Mouse (Mus musculus) kidney, postnatal 0 days (tissue): ENCODE measurements around the gene Phf21b. TPM values are rescaled to one million over a fixed set of nuclear protein-coding genes. Genes with fewer than 3 reads are reported as not detected.

Experiments used
- ATAC-seq: fragments of 200-750 bp; cut with Nextera tagmentation; replicated peaks from 2 replicates; pipeline ENCODE4 v1.8.0; 2017; ENCODE audit warnings: low read depth, moderate number of reproducible peaks, moderate TSS enrichment, moderate library complexity; ENCODE audit not compliant: low FRiP score
- DNase-seq: peaks from one replicate; pipeline ENCODE4 v3.0.0-alpha.2; 2016; ENCODE audit warnings: low spot score
- H3K27ac ChIP-seq: fragments of 300-500 bp; sonication (generic); 2 replicates; pipeline ENCODE4 v1.5.1; 2014; ENCODE audit warnings: mild to moderate bottlenecking
- H3K27me3 ChIP-seq: fragments of 300-500 bp; sonication (generic); 2 replicates; pipeline ENCODE4 v1.6.1; 2014; ENCODE audit warnings: low read length, mixed read lengths; ENCODE audit not compliant: insufficient read depth
- H3K36me3 ChIP-seq: fragments of 300-500 bp; sonication (generic); 2 replicates; pipeline ENCODE4 v1.6.1; 2014; ENCODE audit warnings: low read length, mixed read lengths; ENCODE audit not compliant: insufficient read depth
- H3K4me1 ChIP-seq: fragments of 300-500 bp; sonication (generic); replicated peaks from 2 replicates; pipeline ENCODE4 v1.6.1; 2014; ENCODE audit warnings: antibody characterized with exemption, low read length, mixed read lengths; ENCODE audit not compliant: insufficient read depth
- H3K4me2 ChIP-seq: fragments of 300-500 bp; sonication (generic); 2 replicates; pipeline ENCODE4 v1.6.1; 2014; ENCODE audit warnings: mild to moderate bottlenecking, low read length, moderate library complexity, mixed read lengths
- H3K4me3 ChIP-seq: fragments of 300-500 bp; sonication (generic); replicated peaks from 2 replicates; pipeline ENCODE4 v1.5.1; 2014; ENCODE audit warnings: low read depth, low read length
- H3K9ac ChIP-seq: fragments of 300-500 bp; sonication (generic); 2 replicates; pipeline ENCODE4 v1.6.1; 2014; ENCODE audit warnings: low read depth, low read length
- H3K9me3 ChIP-seq: fragments of 300-500 bp; sonication (generic); replicated peaks from 2 replicates; pipeline ENCODE4 v1.6.1; 2016; ENCODE audit warnings: low read length, inconsistent platforms, mixed read lengths
- CTCF ChIP-seq: IDR thresholded peaks from 2 replicates; pipeline ENCODE4 v1.5.1; 2016; ENCODE audit warnings: antibody characterized with exemption, low read depth, mild to moderate bottlenecking, moderate library complexity
- WGBS: fragments of 180-500 bp; shearing (Covaris S2); extraction: QIAGEN DNeasy Blood & Tissue Kit; methylation state at CpG from one replicate; pipeline ENCODE4 v1.1.7; 2014; 5-methylcytosine and 5-hydroxymethylcytosine counted together
- polyA plus RNA-seq: library from polyadenylated mRNA; unstranded; fragments of >200 nt; fragmentation: Nextera tagmentation; extraction: Ambion mirVana; gene quantifications from 2 replicates; pipeline ENCODE4 v1.2.1, GENCODE M21; 2015

The Phf21b gene
- polyA plus RNA-seq, 1 experiment from 2014 or later, result 0.24 TPM

DNA sequence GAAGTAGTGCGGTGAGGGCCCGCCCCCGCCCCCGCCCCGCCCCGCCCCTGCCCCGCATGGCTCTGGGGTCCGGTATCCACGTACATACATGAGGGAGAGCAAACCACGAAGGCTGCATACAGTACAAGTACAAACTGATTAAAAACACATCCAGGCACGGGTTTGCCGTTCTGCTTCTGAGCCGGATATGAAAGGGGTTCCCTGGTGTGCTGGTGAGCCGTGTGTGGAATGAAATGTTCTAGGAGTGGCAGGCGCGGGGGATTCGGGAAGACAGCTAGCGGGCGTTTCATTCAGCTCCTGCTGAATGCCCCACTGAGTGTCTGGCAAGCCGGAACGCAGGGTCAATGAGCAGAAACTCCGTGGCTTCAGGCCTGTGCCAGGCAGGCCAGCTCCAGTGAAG lies 99.4 kb downstream of the Phf21b start:
- Histone ChIP-seq H3K36me3 (no peaks in the 10 kb centered on the region), H3K27me3 (no peaks in the 10 kb centered on the region), H3K27ac (no peak overlapping the region), H3K9me3 (no peaks in the 10 kb centered on the region), H3K4me3 (no peak overlapping the region), H3K4me1 (no peaks in the 10 kb centered on the region), H3K9ac (peak overlapping the region; percentile 28; the same call in 1 of the 2 replicates), H3K4me2 (peak overlapping the region; percentile 48)
- no peak for ATAC-seq
- WGBS, result 4% methylated on average over 22 of the region's 22 CpGs
- DNase-seq, result peak; percentile 51
- no peak for TF ChIP-seq CTCF

GRCm38 (mm10) chr15:84754987-84755386 lies 100.9 kb downstream of the Phf21b start:
- no peaks in the 10 kb centered on the region for H3K9me3 ChIP-seq
- peak; percentile 80 for DNase-seq
- ATAC-seq, result peak; percentile 69
- no peak overlapping the region for H3K4me3 ChIP-seq
- no peak overlapping the region for H3K27ac ChIP-seq
- H3K9ac ChIP-seq, result no peak overlapping the region
- no peaks in the 10 kb centered on the region for H3K27me3 ChIP-seq
- no peaks in the 10 kb centered on the region for H3K36me3 ChIP-seq
- peak; percentile 94 for TF ChIP-seq CTCF
- no peak overlapping the region for H3K4me2 ChIP-seq
- no peaks in the 10 kb centered on the region for H3K4me1 ChIP-seq
- WGBS, result 30% methylated on average over 3 of the region's 3 CpGs

DNA sequence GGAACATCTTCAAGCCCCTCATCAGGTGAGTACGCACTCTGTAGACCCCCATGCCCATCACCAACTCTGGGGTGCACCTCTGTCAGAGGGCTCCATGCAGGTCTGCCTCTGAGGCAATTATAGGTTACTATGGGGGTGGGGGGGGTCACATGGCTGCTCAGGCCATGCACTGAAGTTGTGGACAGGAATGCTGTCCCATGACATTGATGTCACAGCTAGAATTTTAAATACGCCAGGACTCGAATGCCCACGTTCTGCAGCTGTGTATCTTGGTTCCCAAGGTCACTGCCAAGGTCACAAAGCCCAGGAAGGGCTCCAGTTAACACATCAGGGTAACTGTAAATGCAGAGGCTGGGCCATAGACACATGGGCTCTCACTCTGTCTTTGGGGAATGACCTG lies 110.0 kb downstream of the Phf21b start:
- H3K27ac ChIP-seq, result no peak overlapping the region
- no peaks in the 10 kb centered on the region for H3K9me3 ChIP-seq
- no peaks in the 10 kb centered on the region for H3K27me3 ChIP-seq
- no peak overlapping the region for H3K4me2 ChIP-seq
- ATAC-seq (no peak), DNase-seq (no peak)
- TF ChIP-seq CTCF, result no peak
- no peak overlapping the region for H3K4me3 ChIP-seq
- no peaks in the 10 kb centered on the region for H3K4me1 ChIP-seq
- no peak overlapping the region for H3K9ac ChIP-seq
- H3K36me3 ChIP-seq, result no peaks in the 10 kb centered on the region
- WGBS, result 84% methylated on average over 4 of the region's 4 CpGs

- 17% methylated on average over 2 of the region's 2 CpGs for WGBS
- Histone ChIP-seq H3K27me3 (no peaks in the 10 kb centered on the region), H3K4me3 (no peak overlapping the region), H3K9me3 (no peaks in the 10 kb centered on the region), H3K36me3 (no peaks in the 10 kb centered on the region), H3K27ac (no peak overlapping the region), H3K4me2 (no peak overlapping the region), H3K9ac (no peak overlapping the region), H3K4me1 (no peaks in the 10 kb centered on the region)
- peak; percentile 43; the same call in 1 of the 2 replicates for ATAC-seq
- no peak for DNase-seq
- no peak for TF ChIP-seq CTCF
Observed at GRCm38 (mm10) chr15:84744308-84744707, 111.5 kb downstream of the Phf21b start.

- Histone ChIP-seq H3K9me3 (no peaks in the 10 kb centered on the region), H3K4me3 (no peak overlapping the region), H3K27me3 (no peaks in the 10 kb centered on the region), H3K4me1 (no peaks in the 10 kb centered on the region), H3K4me2 (no peak overlapping the region), H3K36me3 (no peaks in the 10 kb centered on the region), H3K9ac (no peak overlapping the region), H3K27ac (no peak overlapping the region)
- 14% methylated on average over 3 of the region's 3 CpGs for WGBS
- no peak for ATAC-seq
- peak; percentile 26 for DNase-seq
- no peak for TF ChIP-seq CTCF
Observed at GRCm38 (mm10) chr15:84743347-84743746, 112.5 kb downstream of the Phf21b start.

GRCm38 (mm10) chr15:84741573-84741972 lies 114.3 kb downstream of the Phf21b start:
- TF ChIP-seq CTCF, result peak; percentile 55
- WGBS, result 74% methylated on average over 3 of the region's 3 CpGs
- ATAC-seq (no peak), DNase-seq (no peak)
- Histone ChIP-seq H3K9me3 (no peaks in the 10 kb centered on the region), H3K9ac (no peak overlapping the region), H3K4me1 (no peaks in the 10 kb centered on the region), H3K27me3 (no peaks in the 10 kb centered on the region), H3K4me3 (no peak overlapping the region), H3K4me2 (no peak overlapping the region), H3K36me3 (no peaks in the 10 kb centered on the region), H3K27ac (no peak overlapping the region)

DNA sequence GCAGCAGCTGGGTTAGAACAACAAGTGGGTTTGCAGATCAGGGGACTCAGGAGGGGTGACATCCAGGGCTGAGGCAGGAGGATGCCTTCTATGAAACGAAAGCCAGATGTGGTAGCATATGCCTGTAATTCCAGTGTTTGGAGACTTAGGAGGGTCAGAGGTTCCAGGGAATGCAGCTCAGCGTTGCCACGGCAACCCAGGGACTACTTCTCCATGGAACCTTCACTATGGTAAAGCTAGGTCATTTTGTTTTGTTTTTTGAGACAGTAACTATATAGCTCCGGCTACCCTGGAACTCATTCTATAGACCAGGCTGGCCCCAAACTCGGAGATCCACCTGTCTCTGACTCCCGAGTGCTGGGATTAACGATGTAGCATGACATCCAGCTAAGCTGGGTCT lies 117.6 kb downstream of the Phf21b start:
- 87% methylated on average over 7 of the region's 7 CpGs for WGBS
- Histone ChIP-seq H3K4me1 (no peaks in the 10 kb centered on the region), H3K27me3 (no peaks in the 10 kb centered on the region), H3K4me3 (no peak overlapping the region), H3K36me3 (no peaks in the 10 kb centered on the region), H3K9me3 (no peaks in the 10 kb centered on the region), H3K4me2 (no peak overlapping the region), H3K9ac (no peak overlapping the region), H3K27ac (no peak overlapping the region)
- no peak for ATAC-seq
- no peak for DNase-seq
- TF ChIP-seq CTCF, result no peak
